Mouse (Mus musculus) spleen, postnatal 4 days (tissue): Measurements from ENCODE around the gene Zmynd19.
"Not testable (repeated sequence)": the region's sequence is repeated elsewhere in the genome, so short reads cannot be mapped to it uniquely, and the experiment has no call there.

Experiments
- DNase-seq, 2 experiments: peaks; one replicate each; pipeline ENCODE4 v3.0.0; 2022; ENCODE audit warnings: low spot score in 2 of 2

Gene Zmynd19

DNA sequence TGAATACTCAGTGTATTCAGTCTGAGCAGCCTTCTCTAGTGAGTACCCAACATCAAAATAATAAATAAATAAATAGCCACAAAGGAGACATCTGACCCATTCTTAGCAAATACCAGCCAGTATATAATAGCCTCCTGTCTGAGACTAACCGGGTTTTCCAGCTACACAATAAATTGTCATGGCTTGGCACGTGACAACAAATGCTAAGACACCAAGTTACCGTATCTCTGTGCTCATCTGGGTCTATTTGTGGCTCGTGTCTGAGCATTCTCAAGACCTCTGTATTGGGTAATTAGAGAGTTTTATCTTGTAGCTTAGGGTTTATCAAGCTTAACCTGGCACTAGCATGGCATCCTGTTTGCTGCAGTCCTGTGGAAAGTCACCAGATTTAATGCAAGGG is 7.5 kb upstream of the Zmynd19 start:
- DNase-seq: no peak

DNA sequence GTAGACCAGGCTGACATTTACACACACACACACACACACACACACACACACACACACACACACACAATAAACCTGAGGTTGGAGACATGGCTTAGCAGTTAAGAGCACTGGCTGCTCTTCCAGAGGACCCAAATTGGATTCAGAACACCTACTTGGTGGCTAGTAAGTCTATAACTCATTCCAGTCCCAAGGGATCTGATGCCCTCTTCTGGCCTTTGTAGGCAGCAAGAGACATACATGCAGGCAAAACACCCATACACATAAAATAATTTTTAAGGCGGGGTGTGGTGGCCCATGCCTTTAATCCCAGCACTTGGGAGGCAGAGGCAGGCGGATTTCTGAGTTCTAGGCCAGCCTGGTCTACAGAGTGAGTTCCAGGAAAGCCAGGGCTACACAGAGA is 5.3 kb upstream of the Zmynd19 start:
- peak in 1 of 2 experiments; percentile 17 for DNase-seq

DNA sequence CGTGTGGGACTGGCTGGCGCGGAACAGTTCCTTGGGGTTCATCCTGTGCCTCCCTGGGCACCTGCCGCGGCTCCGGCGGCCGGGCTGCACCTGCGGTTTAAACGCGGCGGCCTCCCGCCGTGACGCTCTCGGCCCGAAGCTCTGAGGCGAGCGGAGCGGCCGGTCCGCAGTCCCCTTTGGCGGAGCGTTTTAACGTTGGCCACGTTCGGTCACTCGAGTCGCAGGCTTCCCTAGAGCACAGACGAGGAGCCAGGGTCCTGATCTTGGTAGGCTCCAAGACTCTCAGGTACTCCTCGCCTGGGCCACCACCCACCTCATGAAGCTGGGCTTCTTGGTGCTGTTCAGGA is 570 bp downstream of the Zmynd19 start:
- DNase-seq: peak in 1 of 2 experiments; percentile 24

DNA sequence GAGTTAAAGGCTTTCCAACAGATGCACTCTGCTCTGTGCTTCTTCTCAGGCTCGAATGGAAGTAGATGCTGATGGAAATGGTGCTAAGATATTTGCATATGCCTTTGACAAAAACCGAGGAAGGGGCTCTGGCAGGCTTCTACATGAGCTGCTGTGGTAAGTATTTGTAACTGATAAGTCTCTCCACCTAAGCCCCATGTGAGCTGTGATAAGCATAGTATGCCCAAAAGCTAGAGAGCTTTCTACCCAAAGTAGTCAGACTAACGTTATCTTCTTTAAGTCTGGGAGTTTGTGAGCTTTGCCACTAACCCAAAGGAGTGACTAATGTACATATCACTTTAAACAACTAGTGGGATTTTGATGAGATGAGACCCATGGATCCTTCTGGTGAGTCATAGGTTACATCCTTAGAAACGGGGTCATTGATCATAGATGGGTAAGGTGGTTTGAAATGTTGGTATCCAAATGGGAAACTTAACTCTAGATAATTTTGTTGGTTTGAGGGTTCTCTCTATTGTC is 3.0 kb downstream of the Zmynd19 start:
- DNase-seq: no peak

DNA sequence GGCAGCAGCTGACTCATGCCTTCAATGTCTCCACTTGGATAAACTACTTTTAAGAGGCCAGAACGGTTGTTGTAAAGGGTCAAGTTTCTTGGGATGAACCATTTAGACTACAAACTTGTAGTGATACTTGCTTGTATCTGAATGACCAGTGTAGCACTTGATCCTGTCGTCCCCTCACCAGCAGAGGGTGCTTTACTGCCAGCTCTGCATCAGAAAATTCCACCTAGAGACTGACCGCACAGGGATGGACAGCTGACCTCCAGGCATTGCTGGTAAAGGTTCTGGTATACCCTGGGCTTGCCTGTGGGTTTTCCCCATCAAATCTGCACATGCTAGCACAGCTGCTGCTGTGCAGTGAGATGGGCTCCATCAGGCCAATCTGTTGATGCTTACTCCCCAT is 11.3 kb downstream of the Zmynd19 start:
- DNase-seq: no peak

DNA sequence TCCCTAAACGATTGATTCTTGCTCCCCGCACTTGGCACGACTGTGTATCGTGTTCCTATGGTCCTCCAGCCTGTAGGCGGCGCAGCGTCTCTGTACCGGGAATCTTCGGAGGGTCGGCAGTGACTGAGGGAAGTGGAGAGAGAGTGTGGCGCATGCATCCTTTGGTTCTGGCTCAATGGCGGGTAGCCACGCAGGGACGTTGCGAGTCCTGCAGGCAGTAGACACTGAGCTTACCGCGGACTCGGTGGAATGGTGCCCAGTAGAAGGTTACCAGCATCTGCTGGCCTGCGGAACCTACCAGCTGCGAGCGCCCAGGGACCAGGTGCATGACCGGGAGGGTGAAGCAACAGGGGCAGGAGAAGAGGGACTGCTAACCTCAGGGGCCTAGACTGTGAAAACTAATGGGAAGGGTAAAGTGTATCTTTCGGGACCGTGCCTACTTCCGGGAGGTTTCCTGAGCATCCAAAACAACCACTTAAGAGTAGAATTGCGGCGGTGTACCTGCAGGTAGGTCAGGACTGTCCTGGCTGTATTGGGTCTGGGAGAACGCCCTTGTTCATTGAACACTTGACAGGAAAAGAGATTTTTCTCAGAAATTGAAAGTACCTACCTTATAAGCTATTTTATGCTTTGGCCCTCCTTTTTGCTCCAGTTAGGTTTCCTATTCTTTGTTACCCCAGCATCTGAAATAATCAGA is 12.9 kb downstream of the Zmynd19 start, which contains the start of gene Dph7:
Gene Dph7 (plus strand): TSS at position 97 of the 697 bp plus-strand sequence.
- peak; percentile 87 to 93 for DNase-seq

DNA sequence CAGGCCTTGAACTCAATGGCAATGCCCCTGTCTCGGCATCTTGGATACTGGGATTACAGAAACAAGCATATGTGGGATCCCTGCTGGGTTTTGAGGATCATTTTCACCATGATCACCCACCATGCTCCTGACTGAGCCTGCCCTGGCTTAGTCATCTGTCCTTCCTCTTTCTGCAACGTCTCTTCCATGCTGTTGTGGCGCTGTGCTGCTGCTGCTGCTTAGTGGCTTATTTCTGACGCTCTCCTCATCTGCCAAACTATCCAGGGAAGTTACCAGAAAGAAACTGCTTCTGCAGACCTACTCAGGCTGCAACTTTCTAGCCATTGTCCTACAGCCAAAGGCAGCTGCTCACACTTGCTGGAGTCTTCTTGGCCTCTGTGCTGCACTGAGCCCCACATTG is 20.8 kb downstream of the Zmynd19 start:
- no peak for DNase-seq

DNA sequence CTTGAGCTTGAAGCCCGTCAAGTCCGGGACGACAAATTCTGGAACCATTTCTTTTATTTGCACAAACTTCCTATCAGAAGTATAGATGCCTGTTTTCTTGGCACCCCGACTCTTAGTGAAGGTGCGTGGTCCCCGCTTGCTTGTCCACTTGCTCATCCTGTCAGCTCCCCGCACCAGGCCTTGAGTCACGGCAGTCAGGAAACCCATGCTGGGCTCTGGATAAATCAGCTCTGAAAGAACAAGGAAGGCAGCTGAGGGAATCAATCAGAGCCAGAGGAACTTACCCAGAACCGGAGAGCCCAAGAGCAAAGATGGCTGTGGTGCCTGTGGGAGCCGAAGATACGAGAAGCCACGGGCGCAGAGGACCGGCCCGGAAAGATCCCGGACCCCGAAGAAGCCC is 24.9 kb downstream of the Zmynd19 start:
- not testable (repeated sequence) for DNase-seq

DNA sequence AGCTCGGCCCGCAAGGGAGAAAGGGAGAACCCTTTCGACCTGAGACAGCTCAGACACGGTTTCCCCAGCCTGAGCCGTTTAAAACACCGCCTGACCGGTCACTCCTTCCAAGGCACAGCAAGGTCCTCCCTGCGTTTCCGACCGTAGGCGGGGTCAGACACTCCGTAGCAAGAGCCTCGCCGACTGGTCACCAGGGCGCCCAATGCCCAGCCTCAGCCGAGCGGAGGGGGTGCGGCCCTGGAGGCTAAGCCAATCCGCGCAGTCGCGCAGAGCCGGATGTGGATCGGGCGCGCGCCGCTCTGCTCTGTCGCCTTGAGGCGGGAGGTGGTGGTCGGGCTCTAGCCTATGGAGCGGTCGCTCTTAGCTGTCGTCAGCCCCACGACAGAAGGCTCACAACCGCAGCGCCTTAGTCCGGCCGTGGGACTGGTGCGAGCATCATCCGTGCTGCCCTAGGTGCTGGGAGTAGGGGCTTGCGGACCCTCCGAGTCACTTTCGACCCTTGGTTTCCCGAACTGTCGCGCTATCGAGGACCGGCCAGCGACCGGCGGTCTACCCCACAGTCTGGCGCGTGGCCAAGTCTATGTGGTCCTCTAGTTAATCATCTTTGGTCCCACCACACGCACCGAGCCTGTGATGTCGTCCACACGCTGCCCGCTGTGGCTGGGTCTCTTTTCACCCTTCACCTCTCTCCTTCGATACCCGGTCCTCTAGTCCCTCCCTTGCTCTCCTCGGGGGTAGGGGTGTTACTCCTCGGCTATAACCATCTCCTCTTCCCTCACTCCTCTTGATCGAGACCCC is 25.5 kb downstream of the Zmynd19 start, which contains the start of gene Mrpl41:
Gene Mrpl41 (minus strand): TSS at position 193 of the 798 bp plus-strand sequence.
- DNase-seq: peak; percentile 96 to 97

DNA sequence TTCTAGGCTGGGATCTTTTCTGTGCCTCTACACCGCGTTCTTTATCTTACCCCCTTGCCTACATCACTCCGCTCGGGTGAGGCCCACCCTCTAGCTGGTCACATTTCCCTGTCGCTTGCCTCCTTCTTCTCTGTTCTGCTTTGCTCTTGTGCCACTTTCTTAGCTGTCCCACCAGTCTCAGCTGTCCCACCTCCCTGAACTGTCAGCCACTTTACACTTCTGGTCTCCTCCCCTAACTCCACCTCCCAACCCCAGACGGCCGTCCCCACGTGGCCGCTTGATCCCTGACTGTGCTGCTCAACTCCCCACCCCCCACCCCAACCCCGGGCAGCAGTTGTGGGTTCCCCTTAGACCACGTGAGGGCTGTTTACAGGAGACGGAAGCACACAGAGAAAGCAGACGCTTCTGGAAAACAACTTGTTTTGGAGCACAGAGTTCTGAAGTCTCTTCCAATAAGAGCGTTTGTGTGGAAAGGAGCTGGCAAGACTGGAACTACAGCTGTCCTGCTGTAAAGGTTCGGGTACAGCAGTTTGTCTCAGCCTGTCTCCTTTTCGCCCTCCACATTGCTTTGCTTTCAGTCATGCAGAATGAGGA is 26.2 kb downstream of the Zmynd19 start, which contains the start of gene Pnpla7:
Gene Pnpla7 (plus strand): TSS at position 330 of the 594 bp plus-strand sequence.
- peak; percentile 83 to 89 for DNase-seq

DNA sequence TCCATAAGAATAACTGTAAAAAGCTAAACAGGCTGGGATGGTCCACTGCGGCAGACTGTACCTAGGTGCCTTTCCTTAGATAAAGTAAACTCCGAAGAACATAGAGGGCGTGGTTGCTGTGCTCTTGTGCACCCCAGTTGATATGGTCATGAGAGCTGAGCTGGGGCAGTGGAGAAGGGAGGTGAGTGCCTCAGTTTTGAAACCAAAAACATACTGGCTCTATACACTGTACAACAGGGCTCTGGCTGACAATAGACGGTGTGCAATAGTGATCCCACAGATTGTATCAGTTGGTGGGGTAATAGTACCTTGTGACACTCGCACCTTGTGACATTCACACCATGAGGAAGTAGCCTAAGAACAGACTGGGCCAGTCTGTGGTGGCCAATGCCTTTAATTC is 27.4 kb downstream of the Zmynd19 start:
- peak; percentile 54 to 70 for DNase-seq

DNA sequence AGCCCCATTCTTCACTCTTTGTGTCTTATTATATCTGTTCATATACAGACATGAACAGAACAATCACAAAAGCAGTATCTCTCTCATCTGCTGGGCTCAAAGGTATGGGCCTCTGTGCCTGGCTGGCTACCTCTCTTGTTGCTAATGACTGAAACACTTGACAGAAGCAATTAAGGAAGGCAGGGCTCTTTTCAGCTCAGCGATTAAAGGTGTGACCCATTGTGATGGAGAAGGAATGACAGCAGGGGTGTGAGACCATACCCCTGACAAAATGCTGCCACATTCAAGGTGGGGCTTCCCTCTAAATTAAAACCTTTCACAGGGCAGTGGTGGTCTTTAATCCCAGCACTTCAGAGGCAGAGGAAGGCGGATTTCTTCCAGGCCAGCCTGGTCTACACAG is 38.2 kb downstream of the Zmynd19 start:
- DNase-seq: no peak

DNA sequence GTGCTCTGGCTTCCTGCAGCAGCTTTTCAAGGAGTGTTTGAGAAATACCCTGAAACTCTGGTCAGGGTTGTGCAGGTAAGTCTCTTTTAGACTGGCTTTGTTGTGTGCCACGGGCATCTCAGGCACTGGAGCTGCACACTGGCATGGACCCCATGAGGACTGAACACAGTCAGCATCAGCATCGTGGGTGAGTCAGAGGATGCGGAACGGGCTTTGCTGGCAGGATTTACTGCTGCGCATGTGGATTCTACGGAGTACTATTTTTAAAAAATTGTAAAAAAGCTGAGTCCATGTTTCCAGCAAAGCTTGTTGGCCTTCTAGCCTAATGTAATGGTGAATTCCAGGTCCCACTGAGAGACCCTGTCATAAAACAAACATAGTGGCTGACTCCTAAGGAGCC is 45.7 kb downstream of the Zmynd19 start:
- DNase-seq: no peak

DNA sequence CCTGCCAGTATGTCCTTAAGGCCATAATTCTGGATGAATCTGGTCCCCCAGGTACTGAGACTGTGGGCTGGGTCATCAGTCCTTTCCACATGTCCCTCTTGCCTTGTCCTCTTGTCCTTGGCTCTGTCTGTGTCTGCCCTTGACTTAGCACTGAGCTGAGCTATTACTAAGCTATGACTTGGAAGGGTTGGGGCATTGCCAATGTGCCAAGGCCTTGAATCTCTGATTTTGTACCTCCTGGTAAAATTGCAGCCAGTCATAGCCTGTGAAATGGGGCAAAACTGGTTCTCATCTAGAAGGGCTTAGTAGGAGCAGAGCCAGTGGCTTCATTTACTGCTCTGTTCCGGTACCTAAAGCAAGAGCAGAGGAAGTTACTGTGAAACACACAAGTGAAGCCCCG is 46.9 kb downstream of the Zmynd19 start:
- no peak for DNase-seq

DNA sequence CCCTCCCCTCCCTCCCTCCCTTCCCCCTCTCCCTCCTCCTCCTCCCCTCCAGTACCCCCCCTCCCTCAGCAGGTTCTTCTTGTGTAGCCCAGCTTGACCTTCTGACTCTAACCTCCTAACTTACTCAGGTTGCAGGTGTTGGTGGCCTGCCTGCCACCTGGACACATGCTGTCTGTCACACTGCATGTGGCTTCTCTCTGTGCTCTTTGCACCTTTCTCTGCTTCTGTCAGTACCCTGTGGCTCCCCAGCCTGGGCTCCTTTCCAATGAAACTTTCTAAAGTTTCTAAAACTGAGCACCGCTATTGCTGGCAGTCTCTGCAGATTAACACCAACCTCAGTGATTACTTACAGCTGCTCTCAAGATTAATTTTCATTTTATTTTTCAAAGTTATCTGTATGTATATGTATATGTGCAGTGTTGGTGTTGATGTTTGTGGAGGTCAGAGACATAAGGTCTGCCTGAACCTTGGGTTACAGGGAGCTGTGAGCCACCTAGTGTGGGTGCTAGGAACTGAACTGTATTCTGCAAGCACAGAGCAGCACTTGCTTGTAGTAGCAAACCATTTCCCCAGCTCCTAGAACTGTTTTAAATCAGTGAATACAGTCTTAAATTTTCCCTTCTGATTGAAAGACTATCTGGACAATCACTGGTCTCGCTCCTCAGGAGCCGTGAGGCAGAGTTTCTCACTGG is 51.1 kb downstream of the Zmynd19 start:
- DNase-seq: no peak

DNA sequence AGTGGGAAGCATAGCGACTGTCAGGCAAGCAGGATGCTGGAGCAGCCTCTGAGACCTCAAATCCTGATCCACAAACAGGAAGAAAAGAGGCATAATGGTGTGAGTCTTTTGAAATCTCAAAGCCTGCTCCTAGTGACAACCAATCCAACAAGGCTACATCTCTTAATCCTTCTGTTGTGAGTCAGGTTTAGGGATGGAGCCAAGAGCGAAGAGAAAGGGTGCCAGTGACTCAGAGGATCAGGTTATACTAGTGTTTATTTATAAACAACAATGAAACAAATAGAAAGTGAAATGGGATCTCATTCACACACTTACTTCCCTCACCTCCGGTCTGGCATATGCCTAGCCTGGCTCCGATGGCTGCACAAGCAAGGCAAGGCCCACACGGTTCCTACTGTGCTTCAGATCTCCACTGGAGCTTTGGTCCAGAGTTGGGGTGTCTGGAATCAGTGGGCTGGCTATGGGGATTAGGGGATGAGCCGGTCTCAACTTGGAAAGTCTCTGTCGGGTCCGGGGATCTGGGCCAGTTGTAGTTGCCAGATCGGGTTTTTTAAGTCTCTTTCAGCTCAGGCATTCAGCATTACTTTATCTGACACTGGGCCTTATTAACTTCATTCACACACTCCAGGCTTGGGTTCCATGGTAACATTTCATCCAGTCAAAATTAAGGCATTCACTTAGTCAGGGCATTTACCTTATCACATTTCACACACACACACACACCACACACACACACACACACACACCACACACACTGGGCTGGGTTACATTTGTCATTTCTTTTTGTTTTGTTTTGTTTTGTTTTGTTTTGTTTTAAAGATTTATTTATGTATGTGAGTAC is 54.6 kb downstream of the Zmynd19 start:
- DNase-seq: no peak

DNA sequence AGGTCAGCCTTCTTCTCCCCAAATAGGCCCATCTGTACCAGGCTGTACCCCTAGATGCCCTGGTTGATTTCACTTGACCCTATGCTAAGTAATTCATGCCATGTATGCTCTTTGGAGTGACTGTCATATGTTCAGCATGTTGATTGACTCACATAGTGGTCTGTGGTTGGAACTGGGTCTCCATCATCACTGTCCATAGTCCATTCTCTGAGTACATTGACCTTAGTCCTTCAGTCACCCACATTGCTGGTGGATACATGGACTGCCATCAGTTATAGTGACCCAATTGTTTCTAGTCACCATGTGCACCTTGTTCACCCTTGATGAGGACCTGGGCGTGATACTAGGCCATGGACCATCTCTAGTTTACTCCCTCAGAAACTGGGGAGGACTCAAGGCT is 57.2 kb downstream of the Zmynd19 start:
- peak in 1 of 2 experiments; percentile 6 for DNase-seq

DNA sequence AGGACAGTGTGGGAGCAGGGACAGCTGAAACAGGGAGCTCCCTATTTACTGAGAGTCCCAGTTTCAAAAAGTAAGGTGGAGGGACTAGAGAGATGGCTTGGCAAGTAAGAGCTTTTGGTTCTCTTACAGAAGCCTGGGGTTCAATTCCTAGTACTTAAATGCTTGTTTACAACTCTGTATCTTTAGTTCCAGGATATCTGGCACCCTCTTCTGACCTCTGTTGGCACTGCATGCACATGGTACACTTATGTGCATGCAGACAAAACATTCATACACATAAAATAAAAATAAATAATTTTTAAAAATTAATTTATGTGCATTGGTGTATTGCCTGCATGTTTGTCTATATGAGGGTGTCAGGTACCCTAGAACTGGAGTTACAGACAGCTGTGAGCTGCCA is 58.7 kb downstream of the Zmynd19 start:
- DNase-seq: peak in 1 of 2 experiments; percentile 19
